Mouse (Mus musculus) heart, embryonic 14.5 days (tissue): ENCODE results near the gene Chst10. TPM values are rescaled to one million over a fixed set of nuclear protein-coding genes. Genes with fewer than 3 reads are reported as not detected.

ENCODE experiments used
- ATAC-seq: fragments of 200-750 bp; cut with Nextera tagmentation; 2 replicates; pipeline ENCODE4 v1.8.0; 2017; ENCODE audit warnings: low read depth, moderate TSS enrichment; ENCODE audit not compliant: insufficient number of reproducible peaks, insufficient read depth, low FRiP score
- H3K27ac ChIP-seq, 2 experiments: fragments of 200-500 bp in 1 of 2; fragments of 300-500 bp in 1 of 2; sonication (generic) in 1 of 2; replicated peaks in 1 of 2; 2 replicates each; pipeline ENCODE4 v1.5.1; 2012 to 2014; ENCODE audit warnings: low read depth in 2 of 2, low read length in 2 of 2, control low read depth in 1 of 2, mild to moderate bottlenecking in 1 of 2, mixed read lengths in 1 of 2; ENCODE audit not compliant: control insufficient read depth in 1 of 2, insufficient read depth in 1 of 2
- H3K27me3 ChIP-seq: fragments of 300-500 bp; sonication (generic); 2 replicates; pipeline ENCODE4 v1.6.1; 2014; ENCODE audit warnings: mild to moderate bottlenecking, low read length, control low read depth; ENCODE audit not compliant: control insufficient read depth, insufficient read depth
- H3K36me3 ChIP-seq: fragments of 300-500 bp; sonication (generic); 2 replicates; pipeline ENCODE4 v1.6.1; 2014; ENCODE audit warnings: mild to moderate bottlenecking, control low read depth, low read length, mixed read lengths; ENCODE audit not compliant: control insufficient read depth, insufficient read depth
- H3K4me1 ChIP-seq, 2 experiments: fragments of 200-500 bp in 1 of 2; fragments of 300-500 bp in 1 of 2; sonication (generic) in 1 of 2; 2 replicates each; pipeline ENCODE4 v1.6.1; 2012 to 2014; ENCODE audit warnings: low read length in 2 of 2, control low read depth in 1 of 2, mixed read lengths in 1 of 2; ENCODE audit not compliant: control insufficient read depth in 2 of 2, insufficient read depth in 2 of 2
- H3K4me2 ChIP-seq: fragments of 300-500 bp; sonication (generic); 2 replicates; pipeline ENCODE4 v1.6.1; 2014; ENCODE audit warnings: mild to moderate bottlenecking, low read length
- H3K4me3 ChIP-seq, 2 experiments: fragments of 200-500 bp in 1 of 2; fragments of 300-500 bp in 1 of 2; sonication (generic) in 1 of 2; 2 replicates each; pipeline ENCODE4 v1.5.1; 2012 to 2014; ENCODE audit warnings: low read length in 2 of 2, mild to moderate bottlenecking in 2 of 2, control low read depth in 1 of 2, low read depth in 1 of 2, moderate library complexity in 1 of 2; ENCODE audit not compliant: control insufficient read depth in 1 of 2, insufficient read depth in 1 of 2
- H3K9ac ChIP-seq: fragments of 300-500 bp; sonication (generic); 2 replicates; pipeline ENCODE4 v1.6.1; 2014; ENCODE audit warnings: mild to moderate bottlenecking, low read length
- H3K9me3 ChIP-seq: fragments of 300-500 bp; sonication (generic); 2 replicates; pipeline ENCODE4 v1.6.1; 2016; ENCODE audit warnings: low read length, control low read depth; ENCODE audit not compliant: control insufficient read depth
- WGBS: fragments of 180-500 bp; shearing (Covaris S2); extraction: QIAGEN DNeasy Blood & Tissue Kit; methylation state at CpG from one replicate; pipeline ENCODE4 v1.1.7; 2014; 5-methylcytosine and 5-hydroxymethylcytosine counted together
- polyA plus RNA-seq: library from polyadenylated mRNA; unstranded; fragments of >200 nt; fragmentation: Nextera tagmentation; extraction: Ambion mirVana; gene quantifications from 2 replicates; pipeline ENCODE4 v1.2.1, GENCODE M21; 2014

Chst10 gene
- polyA plus RNA-seq, 1 experiment from 2014 or later = 2.8 TPM

DNA sequence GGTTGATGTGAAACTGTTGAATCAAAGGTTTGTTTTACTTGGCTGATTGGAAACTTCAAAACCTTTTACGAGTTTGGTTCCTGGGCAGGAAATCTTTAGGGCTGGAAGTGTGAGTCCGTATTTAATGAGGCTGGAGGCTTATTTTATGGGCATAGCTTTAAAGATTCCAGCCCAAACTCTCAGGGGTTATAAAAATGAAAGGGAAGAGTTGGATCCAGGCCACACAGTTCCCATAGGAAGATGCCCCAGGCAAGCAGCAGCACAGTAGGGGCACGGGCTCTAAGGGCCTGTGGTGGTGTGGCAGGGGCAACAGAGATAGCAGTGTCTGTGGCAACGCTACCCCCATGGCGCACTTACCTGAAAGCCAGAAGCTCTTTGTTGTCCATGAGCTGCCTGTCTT, 31.7 kb downstream of the Chst10 start:
- no peak overlapping the region for H3K4me2 ChIP-seq
- no peaks in the 10 kb centered on the region for H3K4me1 ChIP-seq
- no peak for ATAC-seq
- H3K36me3 ChIP-seq = no peaks in the 10 kb centered on the region
- no peaks in the 10 kb centered on the region for H3K27me3 ChIP-seq
- no peaks in the 10 kb centered on the region for H3K9me3 ChIP-seq
- no peak overlapping the region for H3K9ac ChIP-seq
- H3K27ac ChIP-seq = no peak overlapping the region
- H3K4me3 ChIP-seq = no peak overlapping the region
- WGBS = 81% methylated on average over 5 of the region's 5 CpGs

DNA sequence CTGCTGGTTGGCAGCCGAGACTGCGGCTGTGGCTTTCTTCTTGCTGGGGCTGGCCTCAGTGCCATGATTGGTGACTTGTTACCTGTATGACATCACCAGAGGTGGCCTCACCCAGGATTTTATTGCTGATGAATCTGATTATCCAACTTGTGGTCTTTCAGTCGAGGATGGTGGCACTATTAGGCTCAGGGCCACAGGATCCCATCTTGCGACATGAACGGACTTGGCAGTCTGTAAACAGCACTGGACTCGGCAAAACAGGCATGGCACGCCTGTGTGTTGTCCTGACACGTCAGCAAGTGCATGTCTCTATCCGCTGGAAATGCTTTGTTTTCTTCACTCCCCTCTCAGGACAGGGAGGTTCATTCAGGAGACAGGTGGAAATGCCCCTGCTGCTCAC, 33.6 kb downstream of the Chst10 start:
- no peak overlapping the region for H3K4me2 ChIP-seq
- 65% methylated on average over 9 of the region's 9 CpGs for WGBS
- no peaks in the 10 kb centered on the region for H3K36me3 ChIP-seq
- H3K4me3 ChIP-seq = no peak overlapping the region
- no peak overlapping the region for H3K9ac ChIP-seq
- ATAC-seq = no peak
- H3K4me1 ChIP-seq = no peaks in the 10 kb centered on the region
- no peaks in the 10 kb centered on the region for H3K9me3 ChIP-seq
- H3K27me3 ChIP-seq = no peaks in the 10 kb centered on the region
- H3K27ac ChIP-seq = no peak overlapping the region

- no peak overlapping the region for H3K4me3 ChIP-seq
- H3K36me3 ChIP-seq = no peaks in the 10 kb centered on the region
- no peak for ATAC-seq
- H3K4me1 ChIP-seq = no peaks in the 10 kb centered on the region
- WGBS = 14% methylated on average over 4 of the region's 4 CpGs
- no peaks in the 10 kb centered on the region for H3K9me3 ChIP-seq
- H3K4me2 ChIP-seq = no peak overlapping the region
- H3K9ac ChIP-seq = no peak overlapping the region
- H3K27me3 ChIP-seq = no peaks in the 10 kb centered on the region
- no peak overlapping the region for H3K27ac ChIP-seq
Observed at GRCm38 (mm10) chr1:38862213-38862612, 35.7 kb downstream of the Chst10 start.

DNA sequence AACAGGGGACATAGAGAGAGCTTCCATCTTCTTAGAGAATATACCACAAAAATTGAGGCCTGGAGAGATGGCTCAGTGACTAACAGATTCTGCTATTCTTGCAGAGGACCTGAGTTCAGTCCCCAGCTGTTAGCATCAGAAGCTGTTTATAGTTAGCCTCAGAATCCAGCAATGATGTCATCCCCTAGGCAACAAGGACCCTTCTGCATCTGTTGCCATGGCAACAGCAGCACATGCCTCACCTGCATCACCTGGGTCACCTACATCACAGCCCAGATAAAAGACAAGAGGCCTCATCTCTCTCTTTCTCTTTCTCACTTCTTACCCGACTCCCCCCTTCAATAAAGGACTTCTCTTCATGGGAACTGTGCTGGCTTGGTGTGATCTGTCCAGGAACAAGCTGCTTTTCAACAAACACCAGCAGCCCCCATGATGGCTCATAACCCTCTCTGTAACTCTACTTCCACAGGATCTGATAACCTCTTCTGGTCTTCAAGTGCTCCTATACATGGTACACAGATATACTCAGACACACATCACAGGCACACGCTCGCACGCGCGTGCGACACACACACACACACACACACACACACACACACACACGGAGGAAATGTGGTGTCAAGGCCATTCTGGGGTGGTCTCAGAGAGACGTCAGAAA, 37.0 kb downstream of the Chst10 start:
- H3K4me2 ChIP-seq = no peak overlapping the region
- H3K36me3 ChIP-seq = no peaks in the 10 kb centered on the region
- no peak overlapping the region for H3K9ac ChIP-seq
- no peaks in the 10 kb centered on the region for H3K4me1 ChIP-seq
- no peaks in the 10 kb centered on the region for H3K27me3 ChIP-seq
- H3K9me3 ChIP-seq = no peaks in the 10 kb centered on the region
- WGBS = 82% methylated on average over 9 of the region's 9 CpGs
- no peak overlapping the region for H3K27ac ChIP-seq
- no peak for ATAC-seq
- no peak overlapping the region for H3K4me3 ChIP-seq

- Histone ChIP-seq H3K36me3 (no peaks in the 10 kb centered on the region), H3K27me3 (no peaks in the 10 kb centered on the region), H3K9me3 (no peaks in the 10 kb centered on the region), H3K9ac (no peak overlapping the region), H3K27ac (no peak overlapping the region), H3K4me1 (no peaks in the 10 kb centered on the region), H3K4me2 (no peak overlapping the region), H3K4me3 (no peak overlapping the region)
- WGBS = 73% methylated on average over 5 of the region's 5 CpGs
- ATAC-seq = no peak
Observed at GRCm38 (mm10) chr1:38860207-38860606, 37.8 kb downstream of the Chst10 start.

DNA sequence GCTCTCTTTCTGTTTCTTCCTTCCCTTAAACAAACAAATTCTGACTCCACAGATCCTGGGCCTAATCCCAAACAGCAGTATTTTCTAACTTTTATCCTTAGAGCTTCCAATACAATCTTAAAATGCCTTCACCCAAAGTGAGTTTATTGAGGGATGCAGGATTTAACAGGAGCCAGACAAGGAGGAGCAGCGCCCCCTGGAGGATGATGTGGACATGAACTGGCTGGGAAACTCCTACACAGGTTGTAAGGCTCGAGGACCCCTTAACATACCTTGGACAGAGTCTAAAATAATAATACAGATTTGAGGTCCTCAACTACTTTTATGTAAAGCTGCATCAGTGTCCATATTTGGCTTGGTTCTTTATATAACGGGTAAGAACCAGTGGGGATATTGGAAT, 41.8 kb downstream of the Chst10 start:
- Histone ChIP-seq H3K4me3 (no peak overlapping the region), H3K9ac (no peak overlapping the region), H3K27ac (no peak overlapping the region), H3K27me3 (no peaks in the 10 kb centered on the region; the same call in 1 of the 2 replicates), H3K4me1 (no peaks in the 10 kb centered on the region), H3K9me3 (no peaks in the 10 kb centered on the region), H3K4me2 (no peak overlapping the region), H3K36me3 (no peaks in the 10 kb centered on the region)
- ATAC-seq = no peak
- 12% methylated on average over 3 of the region's 3 CpGs for WGBS

GRCm38 (mm10) chr1:38852250-38852649, 45.7 kb downstream of the Chst10 start:
- Histone ChIP-seq H3K4me1 (no peaks in the 10 kb centered on the region), H3K27ac (no peak overlapping the region), H3K4me3 (no peak overlapping the region), H3K27me3 (no peaks in the 10 kb centered on the region; the same call in 1 of the 2 replicates), H3K9ac (no peak overlapping the region), H3K36me3 (no peaks in the 10 kb centered on the region), H3K4me2 (no peak overlapping the region), H3K9me3 (no peaks in the 10 kb centered on the region)
- no peak for ATAC-seq
- 49% methylated on average over 2 of the region's 2 CpGs for WGBS

DNA sequence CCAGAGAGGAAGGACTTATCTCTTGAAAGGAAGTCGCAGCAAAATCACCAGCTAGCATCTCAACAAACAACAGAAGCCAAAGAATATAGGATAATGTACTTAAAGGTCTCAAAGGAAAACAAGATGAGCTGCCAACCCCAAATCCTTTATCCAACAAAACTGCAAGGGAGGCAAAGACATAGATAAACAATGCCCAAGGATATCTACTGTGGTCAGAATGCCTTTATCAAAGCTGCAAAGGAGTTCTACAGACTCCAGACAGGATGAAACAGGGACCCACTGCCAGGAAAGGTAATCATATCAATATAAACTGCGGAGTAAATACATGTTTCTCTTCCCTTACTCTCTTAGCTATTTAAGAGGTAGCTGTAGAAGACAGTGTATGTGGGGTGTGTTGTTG, 47.3 kb downstream of the Chst10 start:
- Histone ChIP-seq H3K36me3 (no peaks in the 10 kb centered on the region), H3K4me3 (no peak overlapping the region), H3K9me3 (no peaks in the 10 kb centered on the region), H3K27ac (no peak overlapping the region), H3K4me1 (no peaks in the 10 kb centered on the region), H3K9ac (no peak overlapping the region), H3K27me3 (no peaks in the 10 kb centered on the region; the same call in 1 of the 2 replicates), H3K4me2 (no peak overlapping the region)
- no peak for ATAC-seq
- 60% methylated on average over 2 of the region's 2 CpGs for WGBS
